ENCODE assay signal across 27 mouse cellular contexts in the genomic region with DNA sequence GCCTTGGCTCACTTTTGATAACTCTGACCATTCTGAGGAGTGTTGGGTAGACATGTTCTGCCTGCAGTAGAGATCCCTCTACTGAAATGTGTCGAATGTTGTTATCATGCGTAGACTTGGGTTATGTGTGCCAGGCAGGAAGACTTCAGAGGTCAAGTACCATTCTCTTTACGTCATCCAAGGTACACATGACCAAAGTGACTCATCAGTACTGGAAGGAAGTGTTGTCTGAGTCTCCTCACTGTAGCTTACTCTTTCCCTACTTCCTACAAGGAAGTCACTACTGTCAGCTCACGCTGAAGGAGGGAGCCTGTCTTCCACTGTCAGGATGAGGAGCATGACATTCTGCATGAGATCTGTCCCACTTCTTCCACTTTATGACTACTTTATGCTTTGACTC. TPM values are rescaled to one million over a fixed set of nuclear protein-coding genes. Genes with fewer than 3 reads are reported as not detected.
A peak's percentile ranks its signal among the peaks of the same experiment; 100 is the strongest.
DNase-seq lines count a peak whose midpoint lies in the region; ATAC-seq and TF ChIP-seq lines count a peak whose summit lies in the region.
"Had no signal": no experiment of that assay in that cellular context is flagged by ENCODE, and none has a peak within 500 bp of the region (broad histone marks: within the 10 kb centered on the region; RNA-seq: fewer than 3 reads in every experiment).

No protein-coding gene starts in this region.

- H3K9ac ChIP-seq in liver, adult 2 months (ENCODE audit: low read depth, low read length): no peak overlapping the region
- no peak overlapping the region for H3K9ac ChIP-seq in liver, embryonic 11.5 days (ENCODE audit: low read depth, low read length)
- no peak overlapping the region for H3K9ac ChIP-seq in intestine, embryonic 16.5 days (ENCODE audit: low read depth, low read length)
- no peak overlapping the region for H3K9ac ChIP-seq in stomach, embryonic 16.5 days (ENCODE audit: low read length)
- H3K9ac ChIP-seq in kidney, embryonic 14.5 days (ENCODE audit: low read depth, low read length): no peak overlapping the region
- H3K9ac ChIP-seq: embryonic facial prominence, embryonic 12.5 days; liver, embryonic 13.5 days; lung, embryonic 15.5 days; midbrain, embryonic 13.5 days; neural tube, embryonic 12.5 days; stomach, embryonic 15.5 days had no signal

- DNase-seq in liver, adult 2 months (ENCODE audit: extremely low read depth, low read depth, low spot score): peak; percentile 64
- no peak for DNase-seq in liver, embryonic 11.5 days (ENCODE audit: low spot score)
- DNase-seq in 416B (ENCODE audit: low read depth): peak; percentile 68
- DNase-seq in MN1 (ENCODE audit: low spot score): no peak
- DNase-seq: adrenal gland, postnatal 10 days; cerebellum, adult 2 months; cerebellum, postnatal 25 days; gastrocnemius, adult 2 months; kidney, adult 11 months; liver, embryonic 13.5 days; right cerebral cortex, adult 18-20 months; right cerebral cortex, postnatal 4 days; thymus, adult 2 months; thymus, postnatal 4 days had no signal

- H3K4me2 ChIP-seq in liver, embryonic 11.5 days: no peak overlapping the region
- no peak overlapping the region for H3K4me2 ChIP-seq in intestine, embryonic 16.5 days (ENCODE audit: low read depth, low read length)
- H3K4me2 ChIP-seq in stomach, embryonic 16.5 days (ENCODE audit: low read depth, low read length): no peak overlapping the region
- H3K4me2 ChIP-seq in kidney, embryonic 14.5 days (replicated peaks; ENCODE audit: low read depth, low read length): no peak overlapping the region
- H3K4me2 ChIP-seq: embryonic facial prominence, embryonic 12.5 days; liver, embryonic 13.5 days; lung, embryonic 15.5 days; midbrain, embryonic 13.5 days; neural tube, embryonic 12.5 days; stomach, embryonic 15.5 days had no signal

- no peaks in the 10 kb centered on the region for H3K79me2 ChIP-seq in liver, adult 2 months (ENCODE audit: control insufficient read depth, insufficient read depth, low read length)

- H3K4me3 ChIP-seq in liver, adult 2 months (ENCODE audit: insufficient read depth, low read depth, low read length): no peak overlapping the region
- no peak overlapping the region for H3K4me3 ChIP-seq in liver, embryonic 11.5 days (ENCODE audit: low read depth, low read length)
- no peak overlapping the region for H3K4me3 ChIP-seq in intestine, embryonic 16.5 days (ENCODE audit: low read length)
- no peak overlapping the region for H3K4me3 ChIP-seq in stomach, embryonic 16.5 days (replicated peaks; ENCODE audit: low read length)
- no peak overlapping the region for H3K4me3 ChIP-seq in kidney, embryonic 14.5 days (ENCODE audit: low read length)
- H3K4me3 ChIP-seq: embryonic facial prominence, embryonic 12.5 days; gastrocnemius, adult 2 months; heart, embryonic 10.5 days; liver, embryonic 13.5 days; lung, embryonic 15.5 days; midbrain, embryonic 13.5 days; neural tube, embryonic 12.5 days; stomach, embryonic 15.5 days had no signal

- 39% methylated on average over 4 of the region's 4 CpGs for WGBS in liver, adult 2 months
- 49% methylated on average over 4 of the region's 4 CpGs for WGBS in liver, embryonic 11.5 days
- WGBS in intestine, embryonic 16.5 days: 65% methylated on average over 4 of the region's 4 CpGs
- WGBS in stomach, embryonic 16.5 days: 75% methylated on average over 4 of the region's 4 CpGs
- 80% methylated on average over 4 of the region's 4 CpGs for WGBS in kidney, embryonic 14.5 days

- no peaks in the 10 kb centered on the region for H3K9me3 ChIP-seq in liver, embryonic 11.5 days (ENCODE audit: control insufficient read depth, low read length)
- no peaks in the 10 kb centered on the region for H3K9me3 ChIP-seq in intestine, embryonic 16.5 days (ENCODE audit: control insufficient read depth, low read length)
- no peaks in the 10 kb centered on the region for H3K9me3 ChIP-seq in stomach, embryonic 16.5 days (replicated peaks; ENCODE audit: control insufficient read depth, low read length)
- H3K9me3 ChIP-seq in kidney, embryonic 14.5 days (ENCODE audit: control insufficient read depth, low read length): no peaks in the 10 kb centered on the region
- H3K9me3 ChIP-seq: embryonic facial prominence, embryonic 12.5 days; heart, embryonic 10.5 days; liver, embryonic 13.5 days; lung, embryonic 15.5 days; midbrain, embryonic 13.5 days; neural tube, embryonic 12.5 days; stomach, embryonic 15.5 days had no signal

- H3K27me3 ChIP-seq in liver, adult 2 months (ENCODE audit: control insufficient read depth, insufficient read depth, low read length): no peaks in the 10 kb centered on the region
- H3K27me3 ChIP-seq in liver, embryonic 11.5 days (replicated peaks; ENCODE audit: control insufficient read depth, insufficient read depth, low read length): no peaks in the 10 kb centered on the region
- H3K27me3 ChIP-seq in intestine, embryonic 16.5 days (replicated peaks; ENCODE audit: control insufficient read depth, insufficient read depth, low read length): no peaks in the 10 kb centered on the region
- H3K27me3 ChIP-seq in stomach, embryonic 16.5 days (ENCODE audit: control insufficient read depth, insufficient read depth, low read length): no peaks in the 10 kb centered on the region
- H3K27me3 ChIP-seq in kidney, embryonic 14.5 days (ENCODE audit: control insufficient read depth, insufficient read depth, low read length): no peaks in the 10 kb centered on the region
- H3K27me3 ChIP-seq: embryonic facial prominence, embryonic 12.5 days; liver, embryonic 13.5 days; lung, embryonic 15.5 days; midbrain, embryonic 13.5 days; neural tube, embryonic 12.5 days; stomach, embryonic 15.5 days had no signal

- no peak for ATAC-seq in liver, embryonic 11.5 days (replicated peaks; ENCODE audit: low FRiP score)
- ATAC-seq in intestine, embryonic 16.5 days: peak; percentile 54
- ATAC-seq in stomach, embryonic 16.5 days (ENCODE audit: insufficient read depth, low FRiP score): peak; percentile 42; the same call in 1 of the 2 replicates
- no peak for ATAC-seq in kidney, embryonic 14.5 days (ENCODE audit: low FRiP score, low TSS enrichment)
- ATAC-seq: hindbrain, embryonic 16.5 days; midbrain, embryonic 13.5 days had no signal

- no peak for TF ChIP-seq CTCF in liver, adult 2 months (IDR thresholded peaks at IDR 0.05; ENCODE audit: low read depth, low read length)

- peaks cover 28% of the 10 kb centered on the region for H3K4me1 ChIP-seq in liver, adult 2 months (ENCODE audit: control insufficient read depth, insufficient read depth, low read length)
- H3K4me1 ChIP-seq in liver, embryonic 11.5 days (replicated peaks; ENCODE audit: control insufficient read depth, insufficient read depth, low read length): no peaks in the 10 kb centered on the region
- H3K4me1 ChIP-seq in intestine, embryonic 16.5 days (ENCODE audit: control insufficient read depth, insufficient read depth, low read length): peaks cover 13% of the 10 kb centered on the region
- H3K4me1 ChIP-seq in stomach, embryonic 16.5 days (ENCODE audit: control insufficient read depth, insufficient read depth, low read length): peaks cover 3% of the 10 kb centered on the region; the same call in 1 of the 2 replicates
- H3K4me1 ChIP-seq in kidney, embryonic 14.5 days (ENCODE audit: control insufficient read depth, insufficient read depth, low read length): peaks cover 7% of the 10 kb centered on the region; the same call in 1 of the 2 replicates
- H3K4me1 ChIP-seq: liver, embryonic 13.5 days; midbrain, embryonic 13.5 days had no signal

- H3K27ac ChIP-seq in liver, adult 2 months (replicated peaks; ENCODE audit: insufficient read depth, low read depth, low read length): peak overlapping the region; percentile 12
- H3K27ac ChIP-seq in liver, embryonic 11.5 days (ENCODE audit: low read depth, low read length): no peak overlapping the region
- H3K27ac ChIP-seq in intestine, embryonic 16.5 days (ENCODE audit: low read length): no peak overlapping the region
- no peak overlapping the region for H3K27ac ChIP-seq in stomach, embryonic 16.5 days (ENCODE audit: low read length)
- H3K27ac ChIP-seq in kidney, embryonic 14.5 days (ENCODE audit: low read depth, low read length): no peak overlapping the region
- H3K27ac ChIP-seq: embryonic facial prominence, embryonic 12.5 days; gastrocnemius, adult 2 months; heart, embryonic 10.5 days; kidney, postnatal 0 days; liver, embryonic 13.5 days; lung, embryonic 15.5 days; midbrain, embryonic 13.5 days; neural tube, embryonic 12.5 days; stomach, embryonic 15.5 days had no signal

- no peak for TF ChIP-seq POLR2A in liver, adult 2 months (IDR thresholded peaks at IDR 0.05; ENCODE audit: extremely low read depth, insufficient read depth, low read length)

- H3K36me3 ChIP-seq in liver, adult 2 months (ENCODE audit: control insufficient read depth, insufficient read depth, low read length): no peaks in the 10 kb centered on the region
- H3K36me3 ChIP-seq in liver, embryonic 11.5 days (ENCODE audit: control insufficient read depth, insufficient read depth, low read length): no peaks in the 10 kb centered on the region
- H3K36me3 ChIP-seq in intestine, embryonic 16.5 days (ENCODE audit: control insufficient read depth, insufficient read depth, low read length): no peaks in the 10 kb centered on the region
- no peaks in the 10 kb centered on the region for H3K36me3 ChIP-seq in stomach, embryonic 16.5 days (ENCODE audit: control insufficient read depth, insufficient read depth, low read length)
- no peaks in the 10 kb centered on the region for H3K36me3 ChIP-seq in kidney, embryonic 14.5 days (ENCODE audit: control insufficient read depth, insufficient read depth, low read length)
- H3K36me3 ChIP-seq: embryonic facial prominence, embryonic 12.5 days; heart, embryonic 10.5 days; liver, embryonic 13.5 days; lung, embryonic 15.5 days; midbrain, embryonic 13.5 days; neural tube, embryonic 12.5 days; stomach, embryonic 15.5 days had no signal

RNA-seq across cellular contexts. Expression of a gene that starts 12.2 kb away (rescaled TPM):
- 1.2 and 1.6 TPM in 2 replicates for total RNA-seq in liver, adult 2 months (2014; rRNA removed)
- 3.4 and 3.9 TPM in 2 replicates for polyA plus RNA-seq in liver, adult 2 months (2012; rRNA removed)
- 0.44 and 0.51 TPM in 2 replicates for polyA plus RNA-seq in liver, embryonic 11.5 days (2014; fragmentation: Nextera tagmentation; extraction: Ambion mirVana)
- 5.2 and 7.6 TPM in 2 replicates for polyA plus RNA-seq in intestine, embryonic 16.5 days (2015; fragmentation: Nextera tagmentation; extraction: Ambion mirVana)
- 1.8 and 2.0 TPM in 2 replicates for polyA plus RNA-seq in stomach, embryonic 16.5 days (2015; fragmentation: Nextera tagmentation; extraction: Ambion mirVana)
- 1.4 and 1.7 TPM in 2 replicates for polyA plus RNA-seq in kidney, embryonic 14.5 days (2014; fragmentation: Nextera tagmentation; extraction: Ambion mirVana)
- total RNA-seq: gastrocnemius, adult 2 months; hematopoietic stem cell, adult 5-6 weeks; MEL had no signal
- polyA plus RNA-seq: hindbrain, embryonic 16.5 days; midbrain, embryonic 13.5 days; neural tube, embryonic 12.5 days had no signal

Comparison
In these comparisons a context has a peak if more than half of its experiments do, and no peak if none do; other contexts are left out.
1. DNase-seq: peak in liver, adult 2 months (single experiment) and 416B (single experiment); none in liver, embryonic 11.5 days (single experiment) and MN1 (single experiment).
2. ATAC-seq: peak in intestine, embryonic 16.5 days (single experiment) and stomach, embryonic 16.5 days (single experiment); none in liver, embryonic 11.5 days (single experiment) and kidney, embryonic 14.5 days (single experiment).